Mouse (Mus musculus) right cerebral cortex, postnatal 14 days (tissue): Measurements from ENCODE around the gene a.

Experiments
- DNase-seq: peaks from one replicate; pipeline ENCODE4 v3.0.0; 2022

a gene

GRCm38 (mm10) chr2:154790656-154791483 lies at the start of gene a, which contains the start of gene Raly:
a (plus strand) TSS chr2:154791402.
Raly (plus strand) TSS chr2:154791096.
- peak; percentile 96 for DNase-seq

- DNase-seq: no peak
Measured at GRCm38 (mm10) chr2:154742911-154743819, 48.0 kb upstream of the a start.

DNA sequence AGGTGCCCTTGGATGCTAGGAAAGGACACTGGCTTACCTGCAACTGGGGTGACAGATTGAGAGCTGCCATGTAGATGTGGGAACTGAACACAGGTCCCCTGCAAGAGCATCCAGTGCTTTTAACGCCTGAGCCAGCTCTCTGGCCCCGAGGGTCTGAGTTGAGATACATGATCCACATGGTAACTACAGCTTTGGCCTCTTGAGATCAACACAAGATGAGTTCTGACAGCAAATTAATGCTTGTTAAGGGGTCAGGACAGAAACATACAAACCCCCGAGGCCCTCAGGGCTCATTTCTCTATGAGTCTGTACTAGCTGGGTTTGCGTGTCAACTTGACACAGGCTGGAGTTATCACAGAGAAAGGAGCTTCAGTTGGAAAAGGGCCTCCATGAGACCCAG lies 47.3 kb upstream of the a start:
- no peak for DNase-seq

- no peak for DNase-seq
Measured at GRCm38 (mm10) chr2:154748383-154748782, 42.8 kb upstream of the a start.

GRCm38 (mm10) chr2:154749046-154750036 lies 41.9 kb upstream of the a start:
- DNase-seq: peak; percentile 38

- no peak for DNase-seq
Measured at GRCm38 (mm10) chr2:154751924-154752323, 39.3 kb upstream of the a start.

DNA sequence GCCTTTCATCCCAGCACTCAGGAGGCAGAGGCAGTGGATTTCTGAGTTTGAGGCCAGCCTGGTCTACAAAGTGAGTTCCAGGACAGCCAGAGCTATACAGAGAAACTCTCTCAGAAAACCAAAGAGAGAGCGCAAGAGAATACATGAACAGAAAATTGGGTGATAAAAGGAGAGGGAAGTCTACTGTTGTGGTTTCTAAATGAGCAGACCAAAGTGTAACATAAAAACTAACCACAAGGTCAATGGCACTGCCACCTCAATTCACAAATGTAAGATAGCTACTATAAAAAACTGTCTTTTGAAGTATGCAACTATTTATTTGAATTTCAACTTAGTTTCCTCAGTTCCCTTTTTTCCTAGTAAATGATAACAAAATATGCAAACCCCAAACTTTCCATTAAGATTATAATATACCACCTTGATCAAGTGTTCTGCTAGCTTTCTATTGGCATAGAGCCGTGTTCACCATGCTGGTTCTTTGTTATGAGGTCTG lies 37.1 kb upstream of the a start:
- no peak for DNase-seq

- DNase-seq: no peak
Measured at GRCm38 (mm10) chr2:154755791-154756190, 35.4 kb upstream of the a start.

- DNase-seq: no peak
Measured at GRCm38 (mm10) chr2:154757691-154758090, 33.5 kb upstream of the a start.

DNA sequence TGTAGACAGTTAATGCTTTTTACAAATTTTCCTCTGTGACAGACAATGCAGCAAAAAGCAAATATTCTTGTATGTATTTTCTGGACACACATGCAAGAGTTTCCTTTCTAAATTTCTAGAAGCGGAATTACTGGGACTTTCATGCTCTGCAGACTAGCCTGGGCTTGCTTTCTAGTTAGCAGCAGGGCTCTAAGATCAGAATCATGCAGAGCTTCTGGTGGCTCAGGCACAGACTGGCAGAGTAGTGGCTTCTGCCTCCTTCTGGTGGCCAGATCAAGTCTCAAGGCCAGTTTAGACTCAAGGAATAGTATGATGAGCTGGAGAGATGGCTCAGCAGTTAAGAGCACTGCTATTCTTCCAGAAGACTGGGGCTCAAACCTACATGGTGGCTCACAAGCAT lies 32.7 kb upstream of the a start:
- no peak for DNase-seq

GRCm38 (mm10) chr2:154763226-154763625 lies 28.0 kb upstream of the a start:
- no peak for DNase-seq

- DNase-seq: no peak
Measured at GRCm38 (mm10) chr2:154764828-154765497, 26.2 kb upstream of the a start.

DNA sequence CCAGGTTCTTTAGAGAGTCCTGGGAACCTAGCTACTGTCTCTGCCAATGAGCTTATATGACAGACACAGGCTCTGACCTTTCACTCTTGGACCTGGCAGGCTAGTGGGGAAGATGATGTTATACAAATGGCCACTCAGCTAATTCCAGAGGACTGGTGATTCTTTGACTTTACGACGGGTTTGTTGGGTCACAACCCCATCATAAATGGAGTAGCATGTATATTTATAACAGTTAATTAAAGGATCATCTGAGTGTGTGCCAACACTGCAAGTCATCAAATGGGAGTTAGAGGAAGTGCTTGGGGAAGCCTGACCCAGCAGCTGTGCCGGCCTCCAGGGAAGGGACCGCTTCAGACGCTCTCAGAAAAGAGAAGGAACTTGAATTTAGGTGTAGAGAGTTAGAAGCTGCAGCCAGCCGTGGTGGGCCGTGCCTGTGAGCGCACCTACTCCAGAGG lies 25.6 kb upstream of the a start:
- DNase-seq: no peak

GRCm38 (mm10) chr2:154767051-154767450 lies 24.2 kb upstream of the a start:
- no peak for DNase-seq

DNA sequence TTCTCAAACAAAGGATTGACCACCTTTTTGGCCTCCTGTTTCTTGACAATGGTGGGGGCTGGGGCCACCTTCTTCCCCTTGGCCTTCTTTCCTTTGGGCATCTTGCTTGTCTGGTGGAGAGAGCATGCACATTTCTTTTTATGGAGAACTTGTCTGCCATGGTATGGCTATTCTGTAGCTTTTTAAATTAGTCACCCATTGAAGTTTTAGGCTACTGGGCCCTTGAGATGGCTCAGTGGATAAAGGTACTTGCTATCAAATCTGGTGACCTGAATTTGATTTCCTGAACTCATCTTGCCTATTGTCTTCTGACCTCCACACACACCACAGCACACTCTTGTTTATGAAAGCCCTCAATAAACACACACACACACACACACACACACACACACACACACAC lies 21.3 kb upstream of the a start, which contains the start of gene Gm14214:
TSS of gene Gm14214 (minus strand) at position 101 of the 400 bp plus-strand sequence.
- no peak for DNase-seq

- DNase-seq: no peak
Measured at GRCm38 (mm10) chr2:154771604-154772003, 19.6 kb upstream of the a start.

- peak; percentile 39 for DNase-seq
Measured at GRCm38 (mm10) chr2:154774032-154774431, 17.2 kb upstream of the a start.

GRCm38 (mm10) chr2:154776496-154776895 lies 14.7 kb upstream of the a start:
- no peak for DNase-seq

DNA sequence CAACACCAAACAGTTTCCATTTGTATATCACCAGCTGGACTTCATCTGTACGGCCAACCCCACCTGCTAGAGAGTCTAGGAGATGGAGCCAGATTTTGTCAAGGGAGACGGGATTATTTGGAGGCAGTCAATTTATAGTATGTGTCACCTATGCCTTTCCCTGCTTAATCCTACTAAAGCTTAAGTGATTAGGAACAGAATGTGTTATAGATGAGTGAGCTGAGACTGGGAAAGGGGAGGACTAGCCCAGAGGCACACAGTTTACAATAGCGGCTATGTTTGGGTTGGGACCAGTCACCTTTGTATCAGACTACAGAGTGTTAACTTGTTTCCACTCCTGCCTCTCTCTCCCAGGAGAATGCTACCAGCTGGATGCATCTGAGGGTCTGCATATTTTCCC lies 11.6 kb upstream of the a start:
- no peak for DNase-seq

- DNase-seq: no peak
Measured at GRCm38 (mm10) chr2:154782361-154782760, 8.8 kb upstream of the a start.

GRCm38 (mm10) chr2:154782856-154783650 lies 8.1 kb upstream of the a start:
- DNase-seq: no peak
